Mouse (Mus musculus): ENCODE measurements around the gene Paf1. TPM values are rescaled to one million over a fixed set of nuclear protein-coding genes. Genes with fewer than 3 reads are reported as not detected.

Paf1 gene
- total and polyA plus RNA-seq, 2 experiments: 16.1 to 59.1 TPM

DNA sequence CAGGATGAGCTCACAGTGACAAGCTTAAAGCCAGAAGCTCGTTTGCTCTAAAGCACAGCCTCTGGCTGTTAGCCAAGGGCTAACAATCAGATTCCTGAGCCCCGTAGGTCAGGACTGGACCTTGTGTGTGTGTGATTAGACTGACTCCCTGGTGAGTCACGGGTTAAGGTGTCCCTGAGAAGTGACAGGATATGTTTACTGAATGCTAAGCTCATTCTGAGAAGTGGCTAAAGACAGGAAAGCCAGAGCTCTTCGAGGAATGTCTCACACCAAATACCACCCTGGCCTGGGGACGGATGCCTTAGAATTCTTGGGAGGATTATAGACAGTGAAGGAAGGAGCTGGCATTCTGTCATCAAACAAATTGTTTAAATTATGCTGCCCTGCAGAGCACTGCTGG is 34.8 kb upstream of the Paf1 start:
- DNase-seq (ENCODE audit: extremely low read depth, low read depth, low spot score): no peak
- H3K36me3 ChIP-seq (ENCODE audit: control insufficient read depth, insufficient read depth, low read length): peaks cover 11% of the 10 kb centered on the region
- no peak for TF ChIP-seq POLR2A (IDR thresholded peaks at IDR 0.05; ENCODE audit: extremely low read depth, insufficient read depth, low read length)
- TF ChIP-seq CTCF (IDR thresholded peaks at IDR 0.05; ENCODE audit: low read depth, low read length): no peak

DNA sequence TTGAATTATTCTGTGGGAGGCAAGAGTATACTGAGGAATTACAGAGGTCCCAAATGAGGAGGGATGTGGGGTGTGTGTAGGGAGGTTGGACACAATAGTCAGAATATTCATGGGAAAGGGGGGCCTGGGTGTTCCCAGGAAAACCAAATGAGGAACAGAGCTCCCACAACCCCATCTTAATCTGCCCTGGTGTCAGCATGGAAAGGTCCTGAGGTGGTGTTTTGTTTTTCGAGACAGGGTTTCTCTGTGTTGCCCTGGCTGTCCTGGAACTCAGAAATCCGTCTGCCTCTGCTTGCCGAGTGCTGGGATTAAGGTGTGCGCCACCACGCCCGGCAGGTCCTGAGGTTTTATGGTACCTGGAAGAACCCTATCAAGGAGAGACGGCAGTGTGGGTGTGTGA is 34.3 kb upstream of the Paf1 start:
- 81% methylated on average over 7 of the region's 7 CpGs for WGBS
- Histone ChIP-seq H3K4me3 (ENCODE audit: insufficient read depth, low read depth, low read length) (no peak overlapping the region), H3K79me2 (ENCODE audit: control insufficient read depth, insufficient read depth, low read length) (no peaks in the 10 kb centered on the region), H3K9ac (ENCODE audit: low read depth, low read length) (no peak overlapping the region), H3K27ac (replicated peaks; ENCODE audit: insufficient read depth, low read depth, low read length) (0 out of 2 replicates have a peak overlapping the region, but pooled peaks have one; percentile 46), H3K36me3 (ENCODE audit: control insufficient read depth, insufficient read depth, low read length) (peaks cover 8% of the 10 kb centered on the region; the same call in 1 of the 2 replicates), H3K27me3 (ENCODE audit: control insufficient read depth, insufficient read depth, low read length) (no peaks in the 10 kb centered on the region), H3K4me1 (ENCODE audit: control insufficient read depth, insufficient read depth, low read length) (peaks cover 19% of the 10 kb centered on the region)
- TF ChIP-seq CTCF (IDR thresholded peaks at IDR 0.05; ENCODE audit: low read depth, low read length): no peak
- no peak for TF ChIP-seq POLR2A (IDR thresholded peaks at IDR 0.05; ENCODE audit: extremely low read depth, insufficient read depth, low read length)
- DNase-seq (ENCODE audit: extremely low read depth, low read depth, low spot score): no peak

More for the DNA sequence above, 34.8 kb upstream of the Paf1 start:
- Histone ChIP-seq H3K4me1 (ENCODE audit: control insufficient read depth, insufficient read depth, low read length) (peaks cover 20% of the 10 kb centered on the region), H3K9ac (ENCODE audit: low read depth, low read length) (peak overlapping the region; percentile 22; the same call in 1 of the 2 replicates), H3K27me3 (ENCODE audit: control insufficient read depth, insufficient read depth, low read length) (no peaks in the 10 kb centered on the region), H3K4me3 (ENCODE audit: insufficient read depth, low read depth, low read length) (no peak overlapping the region), H3K79me2 (ENCODE audit: control insufficient read depth, insufficient read depth, low read length) (no peaks in the 10 kb centered on the region), H3K27ac (replicated peaks; ENCODE audit: insufficient read depth, low read depth, low read length) (peak overlapping the region; percentile 46)
- 6% methylated on average over 5 of the region's 5 CpGs for WGBS

DNA sequence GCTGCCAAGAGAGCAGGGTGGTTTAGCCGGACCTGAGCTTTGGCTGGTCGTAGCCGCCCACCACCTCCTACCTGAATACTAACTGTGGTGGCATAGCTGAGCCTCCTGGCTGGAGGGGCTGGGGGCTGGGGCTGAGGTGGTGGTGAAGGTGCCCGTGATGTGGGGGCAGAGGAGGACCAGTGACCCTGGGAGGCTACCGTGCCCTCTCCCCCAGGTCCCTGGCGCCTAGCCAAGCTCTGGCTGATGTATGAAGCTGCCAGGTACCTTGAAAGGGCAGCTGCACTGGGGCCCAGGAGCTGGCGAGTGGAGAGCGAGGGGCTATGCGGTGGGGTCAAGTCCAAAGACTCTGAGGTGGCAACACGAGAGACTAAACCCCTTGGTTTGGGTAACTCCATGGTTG is 32.9 kb upstream of the Paf1 start:
- no peaks in the 10 kb centered on the region for H3K27me3 ChIP-seq (ENCODE audit: control insufficient read depth, insufficient read depth, low read length)
- H3K4me3 ChIP-seq (ENCODE audit: insufficient read depth, low read depth, low read length): no peak overlapping the region
- peaks cover 13% of the 10 kb centered on the region for H3K4me1 ChIP-seq (ENCODE audit: control insufficient read depth, insufficient read depth, low read length)
- no peak for TF ChIP-seq POLR2A (IDR thresholded peaks at IDR 0.05; ENCODE audit: extremely low read depth, insufficient read depth, low read length)
- TF ChIP-seq CTCF (IDR thresholded peaks at IDR 0.05; ENCODE audit: low read depth, low read length): no peak
- peaks cover 2% of the 10 kb centered on the region; the same call in 1 of the 2 replicates for H3K36me3 ChIP-seq (ENCODE audit: control insufficient read depth, insufficient read depth, low read length)
- no peak for DNase-seq (ENCODE audit: extremely low read depth, low read depth, low spot score)
- H3K79me2 ChIP-seq (ENCODE audit: control insufficient read depth, insufficient read depth, low read length): no peaks in the 10 kb centered on the region
- WGBS: 88% methylated on average over 10 of the region's 10 CpGs
- no peak overlapping the region for H3K27ac ChIP-seq (replicated peaks; ENCODE audit: insufficient read depth, low read depth, low read length)
- H3K9ac ChIP-seq (ENCODE audit: low read depth, low read length): no peak overlapping the region

DNA sequence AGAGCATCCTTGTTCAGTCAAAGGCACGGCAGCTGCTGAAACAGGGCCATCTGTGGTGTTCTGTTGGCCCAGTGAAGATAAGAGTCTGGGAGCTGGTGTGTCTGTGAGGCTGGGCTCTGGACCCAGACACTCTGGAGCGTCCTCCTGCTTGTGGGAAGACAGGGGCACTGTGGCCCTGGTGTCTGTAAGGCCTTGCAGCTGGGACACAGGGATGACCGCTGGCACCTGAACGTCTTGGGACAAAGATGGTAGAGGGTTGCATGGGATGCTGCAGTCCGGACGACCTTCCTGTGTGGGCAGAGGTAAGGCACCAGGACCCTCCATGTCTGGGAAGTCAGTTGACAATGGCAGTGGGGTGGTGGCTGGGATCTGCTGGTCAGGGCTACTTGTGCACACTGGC is 32.5 kb upstream of the Paf1 start:
- H3K27me3 ChIP-seq (ENCODE audit: control insufficient read depth, insufficient read depth, low read length): no peaks in the 10 kb centered on the region
- H3K4me3 ChIP-seq (ENCODE audit: insufficient read depth, low read depth, low read length): no peak overlapping the region
- no peak for TF ChIP-seq CTCF (IDR thresholded peaks at IDR 0.05; ENCODE audit: low read depth, low read length)
- no peak for TF ChIP-seq POLR2A (IDR thresholded peaks at IDR 0.05; ENCODE audit: extremely low read depth, insufficient read depth, low read length)
- no peak overlapping the region for H3K9ac ChIP-seq (ENCODE audit: low read depth, low read length)
- 88% methylated on average over 6 of the region's 6 CpGs for WGBS
- no peak for DNase-seq (ENCODE audit: extremely low read depth, low read depth, low spot score)
- no peaks in the 10 kb centered on the region for H3K79me2 ChIP-seq (ENCODE audit: control insufficient read depth, insufficient read depth, low read length)
- H3K4me1 ChIP-seq (ENCODE audit: control insufficient read depth, insufficient read depth, low read length): peaks cover 13% of the 10 kb centered on the region
- H3K36me3 ChIP-seq (ENCODE audit: control insufficient read depth, insufficient read depth, low read length): peaks cover 2% of the 10 kb centered on the region; the same call in 1 of the 2 replicates
- H3K27ac ChIP-seq (replicated peaks; ENCODE audit: insufficient read depth, low read depth, low read length): no peak overlapping the region

- Histone ChIP-seq H3K4me1 (ENCODE audit: control insufficient read depth, insufficient read depth, low read length) (peaks cover 13% of the 10 kb centered on the region), H3K27me3 (ENCODE audit: control insufficient read depth, insufficient read depth, low read length) (no peaks in the 10 kb centered on the region), H3K27ac (replicated peaks; ENCODE audit: insufficient read depth, low read depth, low read length) (no peak overlapping the region), H3K79me2 (ENCODE audit: control insufficient read depth, insufficient read depth, low read length) (no peaks in the 10 kb centered on the region), H3K36me3 (ENCODE audit: control insufficient read depth, insufficient read depth, low read length) (peaks cover 2% of the 10 kb centered on the region; the same call in 1 of the 2 replicates), H3K9ac (ENCODE audit: low read depth, low read length) (no peak overlapping the region), H3K4me3 (ENCODE audit: insufficient read depth, low read depth, low read length) (no peak overlapping the region)
- no peak for TF ChIP-seq POLR2A (IDR thresholded peaks at IDR 0.05; ENCODE audit: extremely low read depth, insufficient read depth, low read length)
- TF ChIP-seq CTCF (IDR thresholded peaks at IDR 0.05; ENCODE audit: low read depth, low read length): no peak
- 89% methylated on average over 20 of the region's 20 CpGs for WGBS
- DNase-seq (ENCODE audit: extremely low read depth, low read depth, low spot score): no peak
These were observed 31.0 kb upstream of the Paf1 start for GRCm38 (mm10) chr7:28361647-28362341.

DNA sequence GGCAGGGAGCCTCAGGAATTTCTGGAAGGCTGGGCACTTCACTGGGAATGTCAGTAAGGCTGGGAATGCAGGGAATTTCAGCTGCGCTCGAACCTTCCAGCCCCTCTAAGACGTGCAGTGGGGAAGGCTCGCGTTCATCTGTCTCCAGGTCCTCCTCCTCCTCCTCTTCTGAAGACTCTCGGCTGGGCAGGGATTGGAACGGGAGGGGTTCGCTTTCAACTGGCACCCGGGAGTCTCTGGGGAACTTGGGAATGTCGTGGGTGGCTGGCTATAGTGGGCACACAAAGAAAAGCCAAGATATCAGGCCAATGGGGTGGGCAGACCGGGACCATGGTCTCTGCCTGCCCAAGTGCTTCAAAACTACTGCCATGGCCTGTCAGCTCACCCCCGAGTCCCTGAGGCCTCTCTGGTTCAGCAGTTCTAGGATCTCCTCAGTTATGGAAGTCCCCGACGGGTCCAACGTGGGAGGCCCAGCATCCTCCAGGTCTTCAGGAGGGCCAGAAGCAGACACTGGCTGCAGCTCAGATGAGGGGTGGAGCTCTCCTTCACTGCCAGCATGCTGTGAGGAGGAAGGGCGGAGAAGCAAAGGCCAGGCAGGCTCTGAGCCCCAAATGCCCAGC is 30.2 kb upstream of the Paf1 start:
- Histone ChIP-seq H3K27ac (replicated peaks; ENCODE audit: insufficient read depth, low read depth, low read length) (no peak overlapping the region), H3K27me3 (ENCODE audit: control insufficient read depth, insufficient read depth, low read length) (no peaks in the 10 kb centered on the region), H3K79me2 (ENCODE audit: control insufficient read depth, insufficient read depth, low read length) (no peaks in the 10 kb centered on the region), H3K4me1 (ENCODE audit: control insufficient read depth, insufficient read depth, low read length) (peaks cover 11% of the 10 kb centered on the region), H3K4me3 (ENCODE audit: insufficient read depth, low read depth, low read length) (no peak overlapping the region), H3K9ac (ENCODE audit: low read depth, low read length) (no peak overlapping the region), H3K36me3 (ENCODE audit: control insufficient read depth, insufficient read depth, low read length) (peaks cover 2% of the 10 kb centered on the region; the same call in 1 of the 2 replicates)
- no peak for TF ChIP-seq CTCF (IDR thresholded peaks at IDR 0.05; ENCODE audit: low read depth, low read length)
- TF ChIP-seq POLR2A (IDR thresholded peaks at IDR 0.05; ENCODE audit: extremely low read depth, insufficient read depth, low read length): no peak
- 89% methylated on average over 16 of the region's 16 CpGs for WGBS
- DNase-seq (ENCODE audit: extremely low read depth, low read depth, low spot score): no peak
